Mouse (Mus musculus): ENCODE results near the gene Thtpa. TPM values are rescaled to one million over a fixed set of nuclear protein-coding genes. Genes with fewer than 3 reads are reported as not detected.

The Thtpa gene
- polyA plus RNA-seq, 1 experiment from 2014 or later: 22.9 TPM

DNA sequence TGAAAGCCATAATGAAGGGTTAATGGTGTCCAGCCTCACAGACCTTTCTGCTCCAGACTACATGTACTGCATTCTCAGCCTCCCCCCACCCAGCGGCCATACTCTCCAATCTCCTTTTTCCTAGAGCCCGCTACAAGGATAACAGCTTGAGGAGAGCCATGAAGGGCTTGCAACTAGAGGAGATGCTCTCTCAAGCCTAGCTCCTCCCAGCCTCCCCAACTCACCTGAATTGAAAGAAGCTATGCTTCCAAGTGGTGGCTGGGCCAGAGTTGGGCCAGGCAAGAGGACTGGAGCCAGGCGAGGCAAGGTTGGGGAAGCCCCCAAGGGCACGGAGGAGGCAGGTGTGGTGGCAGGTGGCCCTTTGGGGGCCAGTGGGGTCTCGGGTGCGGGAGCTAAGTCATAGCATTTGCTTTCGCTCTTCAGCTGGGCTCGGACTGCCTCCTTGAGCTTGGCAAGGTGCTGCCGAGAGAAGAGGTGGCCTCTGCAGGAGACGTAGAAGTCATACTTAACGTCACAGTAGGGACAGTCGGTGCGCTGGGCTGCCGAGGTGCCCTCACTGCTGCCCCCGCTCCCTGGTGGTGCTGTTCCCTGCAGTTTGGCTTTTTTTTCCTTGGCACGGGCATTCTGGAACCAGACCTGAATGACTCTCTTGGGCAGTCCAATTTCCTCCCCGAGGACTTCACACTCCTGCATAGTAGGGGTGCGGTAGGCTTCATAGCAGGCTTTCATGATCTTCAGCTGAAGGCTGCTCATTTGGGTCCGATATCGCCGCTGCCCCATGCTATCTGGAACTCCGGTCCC, 30.8 kb upstream of the Thtpa start:
- Histone ChIP-seq H3K27ac (no peak overlapping the region), H3K4me1 (peaks cover 29% of the 10 kb centered on the region), H3K4me3 (no peak overlapping the region), H3K36me3 (peaks cover 37% of the 10 kb centered on the region), H3K9me3 (no peaks in the 10 kb centered on the region), H3K4me2 (replicated peaks) (no peak overlapping the region), H3K27me3 (no peaks in the 10 kb centered on the region), H3K9ac (no peak overlapping the region)
- no peak for ATAC-seq (ENCODE audit: low FRiP score, low read depth)
- WGBS: 83% methylated on average over 22 of the region's 22 CpGs

GRCm38 (mm10) chr14:55064481-55065370, 29.9 kb upstream of the Thtpa start:
- H3K9me3 ChIP-seq: no peaks in the 10 kb centered on the region
- H3K9ac ChIP-seq: no peak overlapping the region
- H3K27ac ChIP-seq: no peak overlapping the region
- WGBS: 75% methylated on average over 35 of the region's 35 CpGs
- no peak overlapping the region for H3K4me3 ChIP-seq
- no peak for ATAC-seq (ENCODE audit: low FRiP score, low read depth)
- no peaks in the 10 kb centered on the region for H3K27me3 ChIP-seq
- peaks cover 37% of the 10 kb centered on the region for H3K36me3 ChIP-seq
- H3K4me1 ChIP-seq: peaks cover 29% of the 10 kb centered on the region
- no peak overlapping the region for H3K4me2 ChIP-seq (replicated peaks)

DNA sequence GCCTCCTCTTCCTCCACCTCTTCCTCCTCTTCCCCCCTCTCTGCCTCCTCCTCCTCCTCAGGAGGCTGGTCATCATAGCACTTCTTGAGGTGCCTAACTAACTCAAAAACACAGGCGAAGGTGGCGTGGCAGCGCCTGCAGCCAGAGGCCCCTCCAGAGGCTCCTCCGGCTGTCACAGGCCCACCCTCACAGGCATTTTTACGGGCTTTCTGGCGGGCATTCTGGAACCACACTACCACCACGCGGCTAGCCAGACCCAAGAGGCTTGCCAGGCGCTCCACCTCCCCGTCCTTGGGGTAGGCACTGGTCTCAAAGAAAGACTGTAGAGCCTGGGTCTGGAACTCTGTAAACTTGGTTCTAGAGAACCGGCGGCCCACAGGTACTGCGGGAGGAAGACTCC, 29.2 kb upstream of the Thtpa start:
- WGBS: 81% methylated on average over 13 of the region's 13 CpGs
- H3K9ac ChIP-seq: no peak overlapping the region
- ATAC-seq (ENCODE audit: low FRiP score, low read depth): no peak

GRCm38 (mm10) chr14:55066042-55066441, 28.5 kb upstream of the Thtpa start:
- Histone ChIP-seq H3K4me2 (replicated peaks) (no peak overlapping the region), H3K27me3 (no peaks in the 10 kb centered on the region), H3K27ac (no peak overlapping the region), H3K36me3 (peaks cover 42% of the 10 kb centered on the region), H3K9ac (no peak overlapping the region), H3K9me3 (no peaks in the 10 kb centered on the region), H3K4me1 (peaks cover 25% of the 10 kb centered on the region), H3K4me3 (no peak overlapping the region)
- no peak for ATAC-seq (ENCODE audit: low FRiP score, low read depth)
- 88% methylated on average over 8 of the region's 8 CpGs for WGBS

More for the DNA sequence above, 29.2 kb upstream of the Thtpa start:
- H3K4me2 ChIP-seq (replicated peaks): no peak overlapping the region
- no peaks in the 10 kb centered on the region for H3K9me3 ChIP-seq
- peaks cover 42% of the 10 kb centered on the region for H3K36me3 ChIP-seq
- peaks cover 29% of the 10 kb centered on the region for H3K4me1 ChIP-seq
- no peak overlapping the region for H3K4me3 ChIP-seq
- no peaks in the 10 kb centered on the region for H3K27me3 ChIP-seq
- no peak overlapping the region for H3K27ac ChIP-seq

DNA sequence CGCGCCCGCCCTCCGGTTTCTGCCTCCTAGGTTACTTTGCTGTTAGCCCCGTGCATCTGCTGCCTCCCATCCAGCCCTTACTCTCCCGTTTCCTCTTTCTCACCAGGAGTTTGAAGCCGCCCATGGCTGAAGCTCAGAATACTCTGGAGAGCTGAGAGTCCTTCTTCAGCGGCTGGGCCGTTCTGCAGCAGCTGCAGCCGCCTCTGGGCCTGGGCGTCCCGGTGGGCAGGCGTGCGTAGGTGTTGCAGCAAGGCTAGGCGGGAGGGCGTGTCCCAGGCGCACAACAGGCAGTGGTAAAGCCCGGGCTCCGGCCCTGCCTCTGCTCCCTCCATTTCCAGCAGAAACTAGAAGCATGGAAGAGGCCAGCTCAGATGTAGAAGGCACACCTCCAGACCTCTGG, 22.8 kb upstream of the Thtpa start:
- H3K9ac ChIP-seq: peak overlapping the region; percentile 54
- H3K4me1 ChIP-seq: peaks cover 20% of the 10 kb centered on the region
- H3K36me3 ChIP-seq: peaks cover 46% of the 10 kb centered on the region
- WGBS: 15% methylated on average over 19 of the region's 19 CpGs
- peak overlapping the region; percentile 55 for H3K4me2 ChIP-seq (replicated peaks)
- 0 out of 2 replicates have a peak, but pooled peaks have one; percentile 45 for ATAC-seq (ENCODE audit: low FRiP score, low read depth)
- no peaks in the 10 kb centered on the region for H3K9me3 ChIP-seq
- peak overlapping the region; percentile 22 for H3K4me3 ChIP-seq
- H3K27ac ChIP-seq: no peak overlapping the region
- peaks cover 4% of the 10 kb centered on the region; the same call in 1 of the 2 replicates for H3K27me3 ChIP-seq

GRCm38 (mm10) chr14:55074416-55074815, 20.2 kb upstream of the Thtpa start:
- Histone ChIP-seq H3K27me3 (peaks cover 17% of the 10 kb centered on the region), H3K36me3 (peaks cover 28% of the 10 kb centered on the region), H3K9ac (no peak overlapping the region), H3K4me2 (replicated peaks) (no peak overlapping the region), H3K4me3 (no peak overlapping the region), H3K4me1 (peaks cover 39% of the 10 kb centered on the region), H3K9me3 (no peaks in the 10 kb centered on the region), H3K27ac (no peak overlapping the region)
- no peak for ATAC-seq (ENCODE audit: low FRiP score, low read depth)
- WGBS: 92% methylated on average over 12 of the region's 12 CpGs

DNA sequence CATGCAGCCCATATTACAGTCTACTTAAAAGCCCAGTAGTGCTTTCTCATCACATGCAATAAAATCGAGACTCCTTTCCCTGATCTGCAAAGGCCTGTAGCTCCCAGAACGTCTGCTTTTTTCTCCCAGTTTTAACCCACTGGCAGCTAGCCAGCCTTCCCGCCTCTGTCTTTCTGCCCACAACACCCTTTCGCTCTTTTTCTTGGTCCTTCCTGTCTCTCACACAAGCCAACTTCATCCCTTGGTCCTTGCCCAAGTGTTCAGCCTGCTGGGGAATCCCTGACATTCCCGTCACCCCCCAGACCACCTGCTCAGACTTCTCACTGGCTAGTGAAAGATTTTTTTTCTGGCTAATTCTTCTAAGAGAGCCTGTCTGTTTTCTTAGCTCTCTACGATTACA, 18.4 kb upstream of the Thtpa start:
- Histone ChIP-seq H3K36me3 (peaks cover 23% of the 10 kb centered on the region), H3K27me3 (peaks cover 17% of the 10 kb centered on the region), H3K9me3 (no peaks in the 10 kb centered on the region), H3K4me2 (replicated peaks) (no peak overlapping the region), H3K4me3 (no peak overlapping the region), H3K27ac (no peak overlapping the region), H3K9ac (no peak overlapping the region), H3K4me1 (peaks cover 42% of the 10 kb centered on the region)
- 40% methylated on average over 6 of the region's 6 CpGs for WGBS
- ATAC-seq (ENCODE audit: low FRiP score, low read depth): no peak

- Histone ChIP-seq H3K4me3 (no peak overlapping the region), H3K27ac (no peak overlapping the region), H3K36me3 (peaks cover 23% of the 10 kb centered on the region), H3K4me2 (replicated peaks) (no peak overlapping the region), H3K27me3 (peaks cover 17% of the 10 kb centered on the region), H3K4me1 (peaks cover 35% of the 10 kb centered on the region), H3K9ac (no peak overlapping the region), H3K9me3 (no peaks in the 10 kb centered on the region)
- WGBS: 56% methylated on average over 3 of the region's 3 CpGs
- ATAC-seq (ENCODE audit: low FRiP score, low read depth): no peak
Observed at GRCm38 (mm10) chr14:55076956-55077355, 17.6 kb upstream of the Thtpa start.

- Histone ChIP-seq H3K27ac (no peak overlapping the region), H3K4me2 (replicated peaks) (peak overlapping the region; percentile 60), H3K9me3 (no peaks in the 10 kb centered on the region), H3K9ac (peak overlapping the region; percentile 56; the same call in 1 of the 2 replicates), H3K36me3 (peaks cover 21% of the 10 kb centered on the region), H3K4me1 (peaks cover 31% of the 10 kb centered on the region), H3K27me3 (peaks cover 17% of the 10 kb centered on the region), H3K4me3 (peak overlapping the region; percentile 26)
- ATAC-seq (ENCODE audit: low FRiP score, low read depth): no peak
- WGBS: 20% methylated on average over 15 of the region's 15 CpGs
Observed at GRCm38 (mm10) chr14:55077481-55078365, 16.9 kb upstream of the Thtpa start.

DNA sequence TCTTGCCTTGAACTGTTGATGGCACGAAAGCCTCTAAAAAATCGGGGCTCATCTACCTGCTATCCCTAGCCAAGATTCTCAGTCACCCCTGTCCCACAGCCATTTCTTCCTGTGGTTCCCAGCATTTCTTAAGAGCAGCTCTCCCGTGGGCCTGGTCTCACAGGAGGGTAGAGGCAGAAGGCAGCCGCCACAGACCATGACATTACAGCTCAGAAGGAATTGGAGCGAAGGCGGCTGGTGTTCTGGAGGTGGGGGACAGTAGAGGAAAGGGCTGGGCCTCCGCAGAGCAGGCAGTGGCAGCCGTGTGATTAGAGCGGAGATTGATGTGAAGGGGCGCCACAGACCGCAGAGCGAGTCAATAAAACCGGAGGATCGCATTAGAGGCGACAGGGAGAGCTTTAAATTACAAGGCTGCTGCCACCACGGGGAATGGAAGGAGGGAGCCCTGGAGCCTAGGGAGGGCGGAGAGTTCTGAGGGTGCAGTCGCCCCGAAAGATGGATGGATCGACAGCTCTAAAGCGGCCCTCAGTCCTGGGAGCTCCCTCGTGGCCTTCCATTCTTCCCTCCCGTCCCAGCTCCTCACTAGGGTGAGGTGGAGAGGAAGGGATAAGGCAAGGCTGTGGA, 16.1 kb upstream of the Thtpa start:
- H3K27ac ChIP-seq: peak overlapping the region; percentile 52; the same call in 1 of the 2 replicates
- 0 out of 2 replicates have a peak, but pooled peaks have one; percentile 24 for ATAC-seq (ENCODE audit: low FRiP score, low read depth)
- peak overlapping the region; percentile 26 for H3K4me3 ChIP-seq
- no peaks in the 10 kb centered on the region for H3K9me3 ChIP-seq
- peaks cover 13% of the 10 kb centered on the region for H3K36me3 ChIP-seq
- peaks cover 31% of the 10 kb centered on the region for H3K4me1 ChIP-seq
- H3K9ac ChIP-seq: peak overlapping the region; percentile 56
- peaks cover 14% of the 10 kb centered on the region for H3K27me3 ChIP-seq
- WGBS: 2% methylated on average over 23 of the region's 23 CpGs
- H3K4me2 ChIP-seq (replicated peaks): peak overlapping the region; percentile 60
